Mouse (Mus musculus) megakaryocyte, embryonic 14.5 days (primary cell): ENCODE measurements around the gene Olfr874. TPM values are rescaled to one million over a fixed set of nuclear protein-coding genes. Genes with fewer than 3 reads are reported as not detected.
"Not testable (repeated sequence)": the region's sequence is repeated elsewhere in the genome, so short reads cannot be mapped to it uniquely, and the experiment has no call there.

Source experiments
- H3K27me3 ChIP-seq: replicated peaks from 2 replicates; pipeline ENCODE3; 2012; ENCODE audit warnings: inconsistent platforms
- H3K36me3 ChIP-seq: replicated peaks from 2 replicates; pipeline ENCODE3; 2012; ENCODE audit warnings: low read length, inconsistent platforms, mixed read lengths
- H3K4me1 ChIP-seq: 2 replicates; pipeline ENCODE4 v1.6.1; 2012; ENCODE audit warnings: inconsistent platforms
- H3K4me3 ChIP-seq: replicated peaks from 2 replicates; pipeline ENCODE3; 2012; ENCODE audit warnings: moderate library complexity, mild to moderate bottlenecking, inconsistent platforms
- H3K9me3 ChIP-seq: 2 replicates; pipeline ENCODE4 v1.6.1; 2012; ENCODE audit warnings: inconsistent platforms
- FLI1 ChIP-seq: IDR thresholded peaks from 2 replicates; pipeline ENCODE4 v1.6.1; 2012; ENCODE audit warnings: low read length, inconsistent platforms, mixed read lengths
- GATA1 ChIP-seq: IDR thresholded peaks from 3 replicates; pipeline ENCODE4 v1.6.1; 2012; ENCODE audit warnings: mixed read lengths, low read length, inconsistent platforms, borderline replicate concordance
- polyA plus RNA-seq: library from polyadenylated mRNA; stranded (reverse); fragments of >175 nt; gene quantifications from 2 replicates; pipeline ENCODE4 v1.2.3, GENCODE M21; 2012; ENCODE audit warnings: low replicate concordance; ENCODE audit not compliant: insufficient read depth

Olfr874 gene
- polyA plus RNA-seq, result not detected in 2 replicates

DNA sequence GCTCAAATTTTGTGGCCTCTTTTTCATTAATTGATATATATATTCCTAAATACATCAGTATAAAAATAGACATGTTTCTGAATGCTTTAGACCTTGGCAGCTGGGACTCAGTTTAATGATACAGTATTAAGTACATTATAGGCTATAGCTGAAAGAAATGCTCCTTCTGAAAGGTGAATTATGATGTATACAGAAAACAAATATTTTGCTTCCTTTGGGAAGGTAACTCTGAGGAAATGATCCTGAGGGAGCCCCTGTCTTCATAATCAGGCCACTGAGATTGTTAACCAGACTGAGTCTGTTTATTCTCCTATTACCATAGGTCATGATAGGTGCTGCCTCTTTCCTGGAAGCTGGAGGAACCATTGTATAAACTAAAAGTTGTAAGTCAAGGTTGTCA is at the start of gene Olfr874:
TSS of gene Olfr874 (plus strand) at position 301 of the 400 bp plus-strand sequence.
- Histone ChIP-seq H3K9me3 (no peaks in the 10 kb centered on the region), H3K4me1 (no peaks in the 10 kb centered on the region), H3K27me3 (no peaks in the 10 kb centered on the region), H3K36me3 (no peaks in the 10 kb centered on the region), H3K4me3 (no peak within 1 kb of the TSS)
- TF ChIP-seq FLI1 (no peak), GATA1 (no peak)

DNA sequence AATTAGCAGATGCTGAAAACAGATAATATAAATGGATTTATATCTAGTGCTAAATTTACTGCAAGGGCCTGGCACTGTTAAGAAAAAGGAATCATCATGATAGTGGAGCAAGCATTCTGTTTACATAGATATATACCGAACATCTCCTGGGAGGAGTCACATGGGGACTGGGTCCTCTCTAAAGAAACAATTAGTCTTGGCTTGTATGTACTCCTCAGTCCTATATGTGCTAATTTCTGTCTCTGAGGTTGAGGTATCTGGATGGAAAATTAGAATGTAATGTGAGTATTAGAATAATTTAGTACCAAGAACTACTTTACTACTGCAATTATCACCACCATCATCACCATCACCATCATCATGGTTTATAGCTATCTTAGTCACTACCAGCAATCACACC is 28.8 kb upstream of the Olfr874 start, which contains the start of gene Olfr160:
TSS of gene Olfr160 (minus strand) at position 101 of the 400 bp plus-strand sequence.
- TF ChIP-seq GATA1, result no peak
- no peak for TF ChIP-seq FLI1
- Histone ChIP-seq H3K4me1 (no peaks in the 10 kb centered on the region), H3K9me3 (no peaks in the 10 kb centered on the region), H3K36me3 (no peaks in the 10 kb centered on the region), H3K4me3 (no peak within 1 kb of the TSS), H3K27me3 (no peaks in the 10 kb centered on the region)

DNA sequence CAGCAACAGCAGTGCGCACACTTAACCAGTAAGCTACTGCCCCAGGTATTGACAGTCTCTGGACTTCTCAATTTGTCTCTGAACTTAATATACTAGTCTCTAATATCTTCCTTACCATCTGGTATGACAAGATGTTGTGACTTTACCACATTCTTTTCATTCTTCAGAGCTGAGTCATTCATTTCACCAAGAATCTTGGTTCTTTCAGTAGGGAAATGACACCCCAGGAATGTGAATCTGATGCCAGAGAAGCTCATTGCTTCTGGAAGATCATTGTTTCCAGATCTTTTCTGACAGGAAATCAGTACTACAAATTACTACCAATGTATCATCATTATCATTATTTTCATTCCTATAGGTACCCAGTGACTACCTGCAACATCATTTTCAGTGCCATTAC is 10.6 kb upstream of the Olfr874 start:
- Histone ChIP-seq H3K9me3 (no peaks in the 10 kb centered on the region), H3K36me3 (no peaks in the 10 kb centered on the region), H3K27me3 (no peaks in the 10 kb centered on the region), H3K4me3 (no peak overlapping the region), H3K4me1 (no peaks in the 10 kb centered on the region)
- TF ChIP-seq FLI1 (no peak), GATA1 (no peak)

DNA sequence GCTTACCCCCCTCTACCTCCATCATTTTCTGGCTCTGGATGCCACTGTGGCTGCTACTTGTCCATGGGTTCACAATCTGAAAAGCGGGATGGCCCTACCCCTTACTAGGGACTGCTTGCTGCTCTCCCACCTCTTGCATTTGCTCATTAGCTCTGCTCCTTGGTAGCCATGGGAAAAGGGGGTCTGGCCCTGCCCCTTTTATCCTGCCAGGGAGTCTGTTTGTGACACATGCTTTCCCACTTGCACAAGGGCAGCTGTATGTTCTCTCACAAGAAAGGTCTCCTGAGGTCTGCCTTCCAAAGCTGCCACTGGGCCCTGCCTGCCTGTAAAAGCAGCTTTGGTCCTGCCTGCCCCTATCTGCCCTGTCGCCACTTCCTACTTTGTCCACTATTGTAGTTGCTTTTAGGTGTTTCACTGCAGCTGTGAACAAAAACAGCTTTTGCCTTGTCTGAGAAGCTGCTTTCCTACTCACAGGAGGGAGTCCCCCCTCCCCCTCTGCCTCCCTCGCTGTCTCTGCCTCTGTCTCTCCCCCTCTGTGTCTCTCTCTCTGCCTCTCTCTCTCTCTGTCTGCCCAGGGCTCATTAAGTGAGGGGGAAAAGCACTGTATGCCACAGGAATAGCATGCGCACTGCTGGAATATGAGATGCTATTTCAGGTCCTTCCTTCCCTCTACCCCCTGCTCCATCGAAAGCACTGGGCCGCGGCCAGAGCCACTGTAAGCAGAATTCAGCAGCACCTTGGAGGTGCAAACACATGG is 5.6 kb downstream of the Olfr874 start:
- H3K9me3 ChIP-seq, result no peaks in the 10 kb centered on the region
- no peak overlapping the region for H3K4me3 ChIP-seq
- H3K27me3 ChIP-seq, result no peaks in the 10 kb centered on the region
- no peak for TF ChIP-seq GATA1
- no peak for TF ChIP-seq FLI1
- H3K4me1 ChIP-seq, result no peaks in the 10 kb centered on the region
- no peaks in the 10 kb centered on the region for H3K36me3 ChIP-seq

DNA sequence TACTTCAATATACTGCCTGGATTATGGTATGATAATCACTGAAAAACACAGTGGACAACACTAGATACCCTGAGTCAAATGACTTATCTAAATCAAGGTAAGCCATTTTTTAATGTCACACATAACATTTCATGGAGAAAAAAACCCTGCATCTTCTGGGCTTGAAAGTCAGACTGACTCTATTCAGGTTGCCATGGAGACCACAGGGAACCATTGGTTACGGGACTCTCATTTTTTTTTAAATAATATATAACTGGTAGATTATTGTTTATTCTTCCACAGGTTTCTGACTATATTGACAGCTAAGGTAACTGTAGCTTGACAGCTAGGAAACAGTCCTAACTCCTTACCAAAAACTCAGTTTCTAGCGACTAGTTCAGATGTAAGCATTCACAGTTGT is 6.6 kb downstream of the Olfr874 start:
- no peaks in the 10 kb centered on the region for H3K36me3 ChIP-seq
- H3K9me3 ChIP-seq, result no peaks in the 10 kb centered on the region
- no peaks in the 10 kb centered on the region for H3K27me3 ChIP-seq
- TF ChIP-seq GATA1 (no peak), FLI1 (no peak)
- H3K4me3 ChIP-seq, result no peak overlapping the region
- no peaks in the 10 kb centered on the region for H3K4me1 ChIP-seq

DNA sequence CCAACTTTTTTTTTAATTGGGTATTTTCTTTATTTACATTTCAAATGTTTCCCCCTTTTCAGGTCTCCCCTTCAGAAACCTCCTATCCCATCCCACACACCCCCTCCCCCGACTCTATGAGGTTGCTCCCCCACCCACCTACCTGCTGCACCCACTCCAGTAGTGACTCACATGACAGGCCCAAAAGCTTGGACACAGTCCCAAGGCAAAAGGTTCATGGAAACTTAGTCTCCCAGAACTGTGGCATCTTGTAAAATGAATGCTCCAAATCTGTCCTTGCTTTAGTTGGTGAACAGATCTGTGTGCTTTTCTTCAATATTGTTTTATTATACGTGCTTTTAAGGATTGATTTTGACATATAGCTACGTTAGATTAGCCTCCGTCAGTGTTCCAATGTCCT is 7.1 kb downstream of the Olfr874 start:
- no peaks in the 10 kb centered on the region for H3K27me3 ChIP-seq
- no peaks in the 10 kb centered on the region for H3K36me3 ChIP-seq
- no peaks in the 10 kb centered on the region for H3K4me1 ChIP-seq
- no peak overlapping the region for H3K4me3 ChIP-seq
- no peak for TF ChIP-seq GATA1
- no peaks in the 10 kb centered on the region for H3K9me3 ChIP-seq

DNA sequence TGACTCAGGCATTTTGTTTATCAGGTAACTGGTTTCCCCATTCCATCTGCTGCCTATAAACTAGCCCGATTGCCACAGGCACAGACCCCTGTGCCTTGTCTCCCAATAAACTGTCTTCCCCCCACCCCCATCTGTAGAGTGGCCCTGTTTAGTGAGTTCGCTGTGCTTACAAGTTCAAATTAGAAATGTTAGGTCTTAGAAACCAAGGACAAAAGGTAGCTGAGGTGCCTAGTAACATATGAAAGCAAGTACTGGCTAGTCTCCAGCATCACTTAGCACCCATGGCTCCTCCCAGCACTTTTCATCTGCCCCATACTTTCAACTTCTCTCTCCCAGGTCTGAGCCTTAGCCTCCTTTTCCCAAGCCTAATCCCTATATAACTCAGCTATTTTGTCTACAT is 16.8 kb downstream of the Olfr874 start:
- no peaks in the 10 kb centered on the region for H3K4me1 ChIP-seq
- H3K4me3 ChIP-seq, result no peak overlapping the region
- no peaks in the 10 kb centered on the region for H3K9me3 ChIP-seq

DNA sequence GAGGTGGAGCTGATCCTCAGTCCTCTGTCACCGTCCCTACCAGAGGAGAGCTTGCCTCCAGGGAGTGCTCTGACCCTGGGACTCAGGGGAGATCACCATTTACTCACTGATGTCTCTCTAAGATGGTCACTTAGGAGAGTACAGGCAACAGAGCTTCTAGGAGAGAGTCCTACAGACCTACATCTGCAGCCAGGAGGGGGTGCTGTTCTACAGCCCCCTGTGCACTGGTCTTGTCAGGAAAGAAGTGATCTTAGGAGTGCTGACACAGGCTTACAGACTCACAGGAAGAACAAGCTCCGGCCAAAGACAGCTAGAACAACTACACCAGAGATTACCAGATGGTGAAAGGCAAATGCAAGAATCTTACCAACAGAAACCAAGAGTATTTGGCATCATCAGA is 17.6 kb downstream of the Olfr874 start:
- Histone ChIP-seq H3K27me3 (no peaks in the 10 kb centered on the region), H3K36me3 (no peaks in the 10 kb centered on the region)
- TF ChIP-seq FLI1, result no peak

More for the DNA sequence above, 16.8 kb downstream of the Olfr874 start:
- no peak for TF ChIP-seq FLI1
- TF ChIP-seq GATA1, result no peak
- Histone ChIP-seq H3K27me3 (no peaks in the 10 kb centered on the region), H3K36me3 (no peaks in the 10 kb centered on the region)

DNA sequence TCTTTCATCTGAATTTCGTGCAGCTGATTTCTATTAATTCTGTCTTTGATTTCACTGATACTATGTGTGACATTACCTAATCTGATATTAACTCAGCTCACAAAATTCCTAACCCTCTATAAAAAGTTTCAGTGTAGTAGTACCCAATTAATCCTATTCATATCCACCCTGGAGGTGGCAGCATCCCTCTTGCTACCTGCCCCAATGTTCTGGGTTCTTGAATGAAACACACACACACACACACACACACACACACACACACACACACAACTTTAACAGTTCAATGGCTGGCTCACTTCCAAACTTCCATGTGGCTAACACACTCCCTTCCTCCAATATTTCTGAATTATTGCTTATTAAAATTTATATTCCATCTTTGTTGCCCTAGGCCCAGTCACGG is 25.8 kb downstream of the Olfr874 start:
- no peaks in the 10 kb centered on the region for H3K9me3 ChIP-seq
- no peak overlapping the region for H3K4me3 ChIP-seq
- H3K4me1 ChIP-seq, result no peaks in the 10 kb centered on the region
- H3K27me3 ChIP-seq, result no peaks in the 10 kb centered on the region
- H3K36me3 ChIP-seq, result no peaks in the 10 kb centered on the region
- no peak for TF ChIP-seq GATA1
- no peak for TF ChIP-seq FLI1

More for the DNA sequence above, 17.6 kb downstream of the Olfr874 start:
- no peaks in the 10 kb centered on the region for H3K9me3 ChIP-seq
- H3K4me3 ChIP-seq, result no peak overlapping the region
- no peaks in the 10 kb centered on the region for H3K4me1 ChIP-seq

DNA sequence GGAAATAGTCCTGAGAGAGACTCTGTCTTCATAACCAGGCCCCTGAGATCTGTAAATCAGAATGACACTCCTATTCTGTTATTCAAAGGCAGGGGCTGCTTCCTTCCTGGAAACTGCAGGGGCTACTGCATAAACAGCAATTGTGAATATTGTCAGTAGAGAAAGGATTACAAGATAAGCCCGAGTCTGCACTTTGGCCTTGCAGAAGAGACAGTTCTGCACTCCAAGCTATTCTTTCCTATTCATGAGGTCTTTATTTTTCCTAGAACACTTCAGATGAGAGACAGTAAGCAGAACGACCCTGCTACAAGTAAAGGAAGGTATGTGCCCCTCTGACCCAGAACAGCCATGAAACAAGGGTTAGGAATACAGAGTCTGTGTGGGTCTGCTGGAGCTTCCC is 26.9 kb downstream of the Olfr874 start, which contains the start of gene Olfr875:
TSS of gene Olfr875 (plus strand) at position 99 of the 400 bp plus-strand sequence.
- TF ChIP-seq FLI1 (no peak), GATA1 (no peak)
- no peak within 1 kb of the TSS for H3K4me3 ChIP-seq
- H3K27me3 ChIP-seq, result no peaks in the 10 kb centered on the region
- no peaks in the 10 kb centered on the region for H3K36me3 ChIP-seq
- no peaks in the 10 kb centered on the region for H3K9me3 ChIP-seq
- no peaks in the 10 kb centered on the region for H3K4me1 ChIP-seq

DNA sequence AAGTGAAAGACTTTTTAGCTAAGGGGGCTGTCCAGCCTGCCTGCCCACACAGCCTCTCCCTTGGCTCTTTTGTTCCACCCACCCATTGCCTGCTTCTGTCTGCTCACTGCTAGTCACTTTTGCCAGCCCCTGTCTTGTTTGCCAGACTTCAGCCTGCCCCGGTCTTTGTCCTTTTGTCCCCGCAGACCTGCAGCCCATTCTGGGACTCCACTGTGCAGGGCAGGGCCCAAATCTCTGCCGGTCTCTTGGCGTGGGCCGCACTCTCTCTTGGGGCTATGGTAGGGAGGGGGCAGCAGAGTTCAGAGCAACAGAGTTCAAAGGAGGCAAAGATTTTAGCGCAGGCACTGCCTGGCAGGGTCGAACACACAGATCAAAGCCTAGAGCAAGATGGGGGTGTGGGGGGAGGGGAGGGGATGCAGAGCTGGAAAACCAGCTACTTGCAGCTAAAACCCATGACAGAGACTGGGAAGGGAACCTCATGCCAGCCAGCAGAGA is 37.9 kb downstream of the Olfr874 start:
- no peaks in the 10 kb centered on the region for H3K4me1 ChIP-seq
- no peaks in the 10 kb centered on the region for H3K9me3 ChIP-seq
- TF ChIP-seq GATA1 (no peak), FLI1 (no peak)
- H3K4me3 ChIP-seq, result no peak overlapping the region
- H3K27me3 ChIP-seq, result no peaks in the 10 kb centered on the region
- no peaks in the 10 kb centered on the region for H3K36me3 ChIP-seq

DNA sequence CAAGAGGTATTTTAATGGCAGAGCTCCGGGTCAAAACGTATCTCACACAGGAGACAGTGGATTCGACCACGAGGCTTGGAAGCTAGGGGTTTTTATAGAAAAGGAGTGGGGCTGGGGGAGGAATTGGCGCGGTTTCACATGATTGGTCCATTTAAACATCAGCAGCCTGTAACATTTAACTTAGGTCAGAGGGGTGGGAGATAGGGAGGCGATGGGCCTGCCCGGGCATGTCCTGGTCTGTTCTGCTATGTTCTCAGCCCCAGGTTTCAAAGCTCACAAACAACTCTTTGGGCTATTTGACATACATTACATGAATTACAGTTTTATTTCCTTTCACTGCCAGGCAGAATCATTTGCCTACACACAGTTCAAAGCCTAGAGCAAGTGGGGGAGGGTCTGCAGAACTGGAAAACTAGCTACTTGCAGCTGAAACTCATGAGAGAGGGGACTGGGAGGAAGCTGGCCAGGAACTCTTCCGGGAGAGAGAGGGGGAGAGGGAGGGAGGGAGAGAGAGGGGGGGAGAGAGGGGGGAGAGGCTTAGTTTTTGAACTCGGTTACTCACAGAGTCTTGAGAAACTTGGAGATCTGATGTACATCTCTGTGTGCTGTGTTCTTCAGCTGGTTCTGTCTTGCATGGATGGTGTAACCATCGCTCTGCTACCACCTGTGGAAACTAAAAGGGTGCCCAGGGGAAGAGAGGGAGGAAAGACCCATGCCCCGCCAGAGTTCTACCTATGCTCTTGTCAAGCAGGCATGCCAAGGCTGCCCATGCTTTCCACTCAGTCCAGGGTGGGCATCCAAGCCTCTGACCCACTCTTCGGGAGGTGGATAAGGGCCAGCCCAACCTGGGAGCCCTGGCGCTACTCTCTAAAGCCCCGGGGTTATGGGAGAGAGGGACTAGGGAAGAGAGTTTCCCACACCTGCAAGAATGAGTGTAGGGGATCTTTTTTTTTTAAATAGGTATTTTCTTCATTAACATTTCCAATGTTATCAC is 38.8 kb downstream of the Olfr874 start:
- not testable (repeated sequence) for H3K27me3 ChIP-seq, H3K36me3 ChIP-seq, H3K4me1 ChIP-seq, H3K9me3 ChIP-seq, H3K4me3 ChIP-seq
